14 mouse cellular contexts compared by ENCODE assay signal in genomic region chr6:52150401-52150966, GRCm38 (mm10). TPM values are rescaled to one million over a fixed set of nuclear protein-coding genes. Genes with fewer than 3 reads are reported as not detected.
DNase-seq lines count a peak whose midpoint lies in the region; ATAC-seq lines count a peak whose summit lies in the region.
"Had no signal": no experiment of that assay in that cellular context is flagged by ENCODE, and none has a peak within 500 bp of the region (broad histone marks: within the 10 kb centered on the region; RNA-seq: fewer than 3 reads in every experiment).

No protein-coding gene starts in this region.

- H3K4me1 ChIP-seq in forebrain, embryonic 10.5 days, result peaks cover 5% of the 10 kb centered on the region
- H3K4me1 ChIP-seq in forebrain, embryonic 16.5 days (replicated peaks; ENCODE audit: control insufficient read depth, insufficient read depth, low read length), result no peaks in the 10 kb centered on the region
- peaks cover 5% of the 10 kb centered on the region; the same call in 1 of the 2 replicates for H3K4me1 ChIP-seq in lung, embryonic 15.5 days
- H3K4me1 ChIP-seq in limb, embryonic 11.5 days (ENCODE audit: control insufficient read depth, insufficient read depth, low read length), result no peaks in the 10 kb centered on the region
- peaks cover 8% of the 10 kb centered on the region for H3K4me1 ChIP-seq in stomach, embryonic 14.5 days (ENCODE audit: control insufficient read depth, insufficient read depth, low read length)
- H3K4me1 ChIP-seq: embryonic facial prominence, embryonic 12.5 days had no signal

- peaks cover 100% of the 10 kb centered on the region for H3K27me3 ChIP-seq in forebrain, embryonic 10.5 days (ENCODE audit: poor library complexity, severe bottlenecking)
- H3K27me3 ChIP-seq in forebrain, embryonic 16.5 days (replicated peaks; ENCODE audit: control insufficient read depth, insufficient read depth, low read length), result peaks cover 81% of the 10 kb centered on the region
- H3K27me3 ChIP-seq in lung, embryonic 15.5 days, result peaks cover 71% of the 10 kb centered on the region
- H3K27me3 ChIP-seq in limb, embryonic 11.5 days (ENCODE audit: control insufficient read depth, insufficient read depth, low read length), result peaks cover 28% of the 10 kb centered on the region
- H3K27me3 ChIP-seq in stomach, embryonic 14.5 days (ENCODE audit: control insufficient read depth, insufficient read depth, low read length), result no peaks in the 10 kb centered on the region

- H3K4me2 ChIP-seq in forebrain, embryonic 16.5 days (ENCODE audit: low read length), result no peak overlapping the region
- peak overlapping the region; percentile 25 for H3K4me2 ChIP-seq in lung, embryonic 15.5 days
- peak overlapping the region; percentile 21; the same call in 1 of the 2 replicates for H3K4me2 ChIP-seq in limb, embryonic 11.5 days (ENCODE audit: low read depth, severe bottlenecking)
- H3K4me2 ChIP-seq in stomach, embryonic 14.5 days (replicated peaks; ENCODE audit: low read depth, low read length), result peak overlapping the region; percentile 28; the same call in 1 of the 2 replicates
- H3K4me2 ChIP-seq: embryonic facial prominence, embryonic 12.5 days had no signal

- no peak overlapping the region for H3K4me3 ChIP-seq in forebrain, embryonic 10.5 days
- H3K4me3 ChIP-seq in forebrain, embryonic 16.5 days (replicated peaks; ENCODE audit: low read length), result no peak overlapping the region
- H3K4me3 ChIP-seq in lung, embryonic 15.5 days, result no peak overlapping the region
- no peak overlapping the region for H3K4me3 ChIP-seq in limb, embryonic 11.5 days (ENCODE audit: low read depth, low read length)
- no peak overlapping the region for H3K4me3 ChIP-seq in stomach, embryonic 14.5 days (ENCODE audit: low read depth, low read length)
- H3K4me3 ChIP-seq: embryonic facial prominence, embryonic 12.5 days had no signal

- H3K9me3 ChIP-seq in forebrain, embryonic 10.5 days, result peaks cover 4% of the 10 kb centered on the region
- H3K9me3 ChIP-seq in forebrain, embryonic 16.5 days (ENCODE audit: control insufficient read depth, low read length), result peaks cover 4% of the 10 kb centered on the region; the same call in 1 of the 2 replicates
- no peaks in the 10 kb centered on the region for H3K9me3 ChIP-seq in lung, embryonic 15.5 days
- no peaks in the 10 kb centered on the region for H3K9me3 ChIP-seq in limb, embryonic 11.5 days (ENCODE audit: control insufficient read depth, low read length)
- H3K9me3 ChIP-seq in stomach, embryonic 14.5 days (ENCODE audit: control insufficient read depth, low read depth, low read length), result no peaks in the 10 kb centered on the region
- H3K9me3 ChIP-seq: embryonic facial prominence, embryonic 12.5 days; G1E had no signal

- 3% methylated on average over 16 of the region's 16 CpGs for WGBS in forebrain, embryonic 10.5 days
- 3% methylated on average over 16 of the region's 16 CpGs for WGBS in forebrain, embryonic 16.5 days
- WGBS in lung, embryonic 15.5 days, result 11% methylated on average over 16 of the region's 16 CpGs
- 3% methylated on average over 16 of the region's 16 CpGs for WGBS in limb, embryonic 11.5 days
- WGBS in stomach, embryonic 14.5 days, result 11% methylated on average over 16 of the region's 16 CpGs

- H3K9ac ChIP-seq in forebrain, embryonic 16.5 days (replicated peaks; ENCODE audit: low read depth, low read length), result no peak overlapping the region
- H3K9ac ChIP-seq in lung, embryonic 15.5 days, result no peak overlapping the region
- no peak overlapping the region for H3K9ac ChIP-seq in limb, embryonic 11.5 days (ENCODE audit: low read length)
- no peak overlapping the region for H3K9ac ChIP-seq in stomach, embryonic 14.5 days (replicated peaks; ENCODE audit: low read depth, low read length)
- H3K9ac ChIP-seq: embryonic facial prominence, embryonic 12.5 days; forebrain, postnatal 0 days had no signal

- peak; percentile 31 for DNase-seq in forebrain, embryonic 10.5 days (ENCODE audit: extremely low spot score, low spot score)
- DNase-seq in lung, postnatal 14 days, result no peak
- DNase-seq in limb, embryonic 11.5 days (ENCODE audit: low spot score), result peak; percentile 69
- DNase-seq in spleen, adult 18-20 months, result no peak
- DNase-seq: forebrain, postnatal 0 days; heart, adult 18-20 months; right cerebral cortex, postnatal 4 days; thymus, adult 2 months had no signal

- ATAC-seq in forebrain, embryonic 16.5 days, result no peak
- ATAC-seq in lung, embryonic 15.5 days (ENCODE audit: borderline replicate concordance, extremely low read depth, low FRiP score, low TSS enrichment), result no peak
- ATAC-seq in limb, embryonic 11.5 days (ENCODE audit: insufficient number of reproducible peaks, low FRiP score, low TSS enrichment, low read depth), result no peak; the same call in 1 of the 2 replicates
- no peak for ATAC-seq in stomach, embryonic 14.5 days (ENCODE audit: insufficient number of reproducible peaks, insufficient read depth, low FRiP score, low read depth)
- no peak for ATAC-seq in activated CD4-positive, CD25-positive, alpha-beta regulatory T cell, adult 4 months
- ATAC-seq: forebrain, postnatal 0 days had no signal

- H3K27ac ChIP-seq in forebrain, embryonic 10.5 days, result no peak overlapping the region
- H3K27ac ChIP-seq in forebrain, embryonic 16.5 days (ENCODE audit: low read length), result no peak overlapping the region
- no peak overlapping the region for H3K27ac ChIP-seq in lung, embryonic 15.5 days
- no peak overlapping the region for H3K27ac ChIP-seq in limb, embryonic 11.5 days (replicated peaks; ENCODE audit: low read depth, low read length)
- H3K27ac ChIP-seq in stomach, embryonic 14.5 days (ENCODE audit: low read length), result no peak overlapping the region
- H3K27ac ChIP-seq: embryonic facial prominence, embryonic 12.5 days had no signal

- no peaks in the 10 kb centered on the region for H3K36me3 ChIP-seq in forebrain, embryonic 10.5 days (replicated peaks)
- no peaks in the 10 kb centered on the region for H3K36me3 ChIP-seq in forebrain, embryonic 16.5 days (ENCODE audit: control insufficient read depth, insufficient read depth)
- H3K36me3 ChIP-seq in lung, embryonic 15.5 days, result no peaks in the 10 kb centered on the region
- no peaks in the 10 kb centered on the region for H3K36me3 ChIP-seq in limb, embryonic 11.5 days (ENCODE audit: control insufficient read depth, insufficient read depth, low read length)
- no peaks in the 10 kb centered on the region for H3K36me3 ChIP-seq in stomach, embryonic 14.5 days (ENCODE audit: control insufficient read depth, insufficient read depth, low read length)
- H3K36me3 ChIP-seq: embryonic facial prominence, embryonic 12.5 days; G1E had no signal

RNA-seq across cellular contexts. Expression of gene Hoxa1, which starts 7.6 kb away (rescaled TPM):
- not detected in 2 replicates for polyA plus RNA-seq in forebrain, embryonic 10.5 days (2016; fragmentation: Nextera tagmentation; extraction: Ambion mirVana)
- polyA plus RNA-seq in forebrain, embryonic 16.5 days (2015; fragmentation: Nextera tagmentation; extraction: Ambion mirVana), result not detected in 2 replicates
- polyA plus RNA-seq in lung, embryonic 15.5 days (2015; fragmentation: Nextera tagmentation; extraction: Ambion mirVana), result 1.3 and 1.4 TPM in 2 replicates
- polyA plus RNA-seq in limb, embryonic 11.5 days (2014; fragmentation: Nextera tagmentation; extraction: Ambion mirVana), result 0.99 and 1.1 TPM in 2 replicates
- polyA plus RNA-seq in stomach, embryonic 14.5 days (2014; fragmentation: Nextera tagmentation; extraction: Ambion mirVana), result 2.1 and 3.0 TPM in 2 replicates
- not detected for polyA plus RNA-seq in activated CD4-positive, CD25-positive, alpha-beta regulatory T cell, adult 4 months (2017; shearing (Covaris generic))
- polyA plus RNA-seq: forebrain, postnatal 0 days; G1E had no signal

RNA-seq across cellular contexts. Expression of gene Hoxa2, which starts 14.1 kb away (rescaled TPM):
- polyA plus RNA-seq in forebrain, embryonic 10.5 days (2016; fragmentation: Nextera tagmentation; extraction: Ambion mirVana), result not detected in 2 replicates
- polyA plus RNA-seq in forebrain, embryonic 16.5 days (2015; fragmentation: Nextera tagmentation; extraction: Ambion mirVana), result not detected in 2 replicates
- polyA plus RNA-seq in lung, embryonic 15.5 days (2015; fragmentation: Nextera tagmentation; extraction: Ambion mirVana), result 11.4 and 13.0 TPM in 2 replicates
- 2.8 and 3.0 TPM in 2 replicates for polyA plus RNA-seq in limb, embryonic 11.5 days (2014; fragmentation: Nextera tagmentation; extraction: Ambion mirVana)
- polyA plus RNA-seq in stomach, embryonic 14.5 days (2014; fragmentation: Nextera tagmentation; extraction: Ambion mirVana), result 17.4 and 18.5 TPM in 2 replicates
- not detected for polyA plus RNA-seq in activated CD4-positive, CD25-positive, alpha-beta regulatory T cell, adult 4 months (2017; shearing (Covaris generic))
- polyA plus RNA-seq: forebrain, postnatal 0 days; G1E had no signal

RNA-seq across cellular contexts. Expression of gene 5730596B20Rik, which starts 26.8 kb away (rescaled TPM):
- polyA plus RNA-seq in forebrain, embryonic 10.5 days (2016; fragmentation: Nextera tagmentation; extraction: Ambion mirVana), result not detected in 2 replicates
- polyA plus RNA-seq in forebrain, embryonic 16.5 days (2015; fragmentation: Nextera tagmentation; extraction: Ambion mirVana), result not detected in 2 replicates
- polyA plus RNA-seq in lung, embryonic 15.5 days (2015; fragmentation: Nextera tagmentation; extraction: Ambion mirVana), result 2.1 and 2.3 TPM in 2 replicates
- 0.99 and 1.4 TPM in 2 replicates for polyA plus RNA-seq in limb, embryonic 11.5 days (2014; fragmentation: Nextera tagmentation; extraction: Ambion mirVana)
- polyA plus RNA-seq in stomach, embryonic 14.5 days (2014; fragmentation: Nextera tagmentation; extraction: Ambion mirVana), result 4.4 and 4.7 TPM in 2 replicates
- polyA plus RNA-seq in activated CD4-positive, CD25-positive, alpha-beta regulatory T cell, adult 4 months (2017; shearing (Covaris generic)), result not detected
- polyA plus RNA-seq: forebrain, postnatal 0 days; G1E had no signal

RNA-seq across cellular contexts. Expression of gene Hoxa4, which starts 41.1 kb away (rescaled TPM):
- polyA plus RNA-seq in forebrain, embryonic 10.5 days (2016; fragmentation: Nextera tagmentation; extraction: Ambion mirVana), result not detected in 2 replicates
- polyA plus RNA-seq in forebrain, embryonic 16.5 days (2015; fragmentation: Nextera tagmentation; extraction: Ambion mirVana), result not detected in 2 replicates
- 4.1 and 4.2 TPM in 2 replicates for polyA plus RNA-seq in lung, embryonic 15.5 days (2015; fragmentation: Nextera tagmentation; extraction: Ambion mirVana)
- polyA plus RNA-seq in limb, embryonic 11.5 days (2014; fragmentation: Nextera tagmentation; extraction: Ambion mirVana), result 1.0 and 1.3 TPM in 2 replicates
- 6.7 and 6.8 TPM in 2 replicates for polyA plus RNA-seq in stomach, embryonic 14.5 days (2014; fragmentation: Nextera tagmentation; extraction: Ambion mirVana)
- not detected for polyA plus RNA-seq in activated CD4-positive, CD25-positive, alpha-beta regulatory T cell, adult 4 months (2017; shearing (Covaris generic))
- polyA plus RNA-seq: embryonic facial prominence, embryonic 12.5 days; forebrain, postnatal 0 days; G1E had no signal

RNA-seq across cellular contexts. Expression of gene Hoxa5, which starts 53.9 kb away (rescaled TPM):
- not detected in 2 replicates for polyA plus RNA-seq in forebrain, embryonic 10.5 days (2016; fragmentation: Nextera tagmentation; extraction: Ambion mirVana)
- not detected in 2 replicates for polyA plus RNA-seq in forebrain, embryonic 16.5 days (2015; fragmentation: Nextera tagmentation; extraction: Ambion mirVana)
- polyA plus RNA-seq in lung, embryonic 15.5 days (2015; fragmentation: Nextera tagmentation; extraction: Ambion mirVana), result 48.2 and 48.7 TPM in 2 replicates
- 11.0 and 11.3 TPM in 2 replicates for polyA plus RNA-seq in limb, embryonic 11.5 days (2014; fragmentation: Nextera tagmentation; extraction: Ambion mirVana)
- 24.4 and 27.1 TPM in 2 replicates for polyA plus RNA-seq in stomach, embryonic 14.5 days (2014; fragmentation: Nextera tagmentation; extraction: Ambion mirVana)
- polyA plus RNA-seq in activated CD4-positive, CD25-positive, alpha-beta regulatory T cell, adult 4 months (2017; shearing (Covaris generic)), result not detected
- polyA plus RNA-seq: forebrain, postnatal 0 days; G1E had no signal

Comparison
In these comparisons a context has a peak if more than half of its experiments do, and no peak if none do; other contexts are left out.
1. DNase-seq: peak in forebrain, embryonic 10.5 days (single experiment) and limb, embryonic 11.5 days (single experiment); none in lung, postnatal 14 days (single experiment) and spleen, adult 18-20 months (0 of 2).